Mouse (Mus musculus): ENCODE data around the gene Rpgrip1. TPM values are rescaled to one million over a fixed set of nuclear protein-coding genes. Genes with fewer than 3 reads are reported as not detected.

The Rpgrip1 gene
- polyA plus RNA-seq, 1 experiment, result not detected

- Histone ChIP-seq H3K4me1 (peaks cover 15% of the 10 kb centered on the region), H3K4me3 (replicated peaks) (no peak overlapping the region), H3K27me3 (replicated peaks) (peaks cover 7% of the 10 kb centered on the region), H3K36me3 (replicated peaks; ENCODE audit: low read length) (no peaks in the 10 kb centered on the region), H3K9me3 (no peaks in the 10 kb centered on the region)
- TF ChIP-seq GATA1 (IDR thresholded peaks at IDR 0.05; ENCODE audit: borderline replicate concordance, low read length) (no peak), FLI1 (IDR thresholded peaks at IDR 0.05; ENCODE audit: low read length) (no peak)
Observed at GRCm38 (mm10) chr14:52117241-52117640, 6.7 kb downstream of the Rpgrip1 start.

- no peaks in the 10 kb centered on the region for H3K9me3 ChIP-seq
- TF ChIP-seq FLI1 (IDR thresholded peaks at IDR 0.05; ENCODE audit: low read length) (no peak), GATA1 (IDR thresholded peaks at IDR 0.05; ENCODE audit: borderline replicate concordance, low read length) (no peak)
- H3K4me1 ChIP-seq, result peaks cover 15% of the 10 kb centered on the region
- H3K27me3 ChIP-seq (replicated peaks), result peaks cover 7% of the 10 kb centered on the region
- no peaks in the 10 kb centered on the region for H3K36me3 ChIP-seq (replicated peaks; ENCODE audit: low read length)
- no peak overlapping the region for H3K4me3 ChIP-seq (replicated peaks)
Observed at GRCm38 (mm10) chr14:52118456-52118822, 7.9 kb downstream of the Rpgrip1 start.

- H3K4me1 ChIP-seq, result peaks cover 15% of the 10 kb centered on the region
- peak overlapping the region; percentile 90 for H3K4me3 ChIP-seq (replicated peaks)
- H3K27me3 ChIP-seq (replicated peaks), result peaks cover 7% of the 10 kb centered on the region
- no peaks in the 10 kb centered on the region for H3K36me3 ChIP-seq (replicated peaks; ENCODE audit: low read length)
- TF ChIP-seq FLI1 (IDR thresholded peaks at IDR 0.05; ENCODE audit: low read length), result no peak
- no peak for TF ChIP-seq GATA1 (IDR thresholded peaks at IDR 0.05; ENCODE audit: borderline replicate concordance, low read length)
- no peaks in the 10 kb centered on the region for H3K9me3 ChIP-seq
Observed at GRCm38 (mm10) chr14:52118823-52119608, 8.5 kb downstream of the Rpgrip1 start.

- Histone ChIP-seq H3K27me3 (replicated peaks) (peaks cover 7% of the 10 kb centered on the region), H3K36me3 (replicated peaks; ENCODE audit: low read length) (no peaks in the 10 kb centered on the region), H3K4me3 (replicated peaks) (no peak overlapping the region), H3K9me3 (no peaks in the 10 kb centered on the region), H3K4me1 (peaks cover 15% of the 10 kb centered on the region)
- TF ChIP-seq FLI1 (IDR thresholded peaks at IDR 0.05; ENCODE audit: low read length) (no peak), GATA1 (IDR thresholded peaks at IDR 0.05; ENCODE audit: borderline replicate concordance, low read length) (no peak)
Observed at GRCm38 (mm10) chr14:52120169-52120568, 9.7 kb downstream of the Rpgrip1 start.

DNA sequence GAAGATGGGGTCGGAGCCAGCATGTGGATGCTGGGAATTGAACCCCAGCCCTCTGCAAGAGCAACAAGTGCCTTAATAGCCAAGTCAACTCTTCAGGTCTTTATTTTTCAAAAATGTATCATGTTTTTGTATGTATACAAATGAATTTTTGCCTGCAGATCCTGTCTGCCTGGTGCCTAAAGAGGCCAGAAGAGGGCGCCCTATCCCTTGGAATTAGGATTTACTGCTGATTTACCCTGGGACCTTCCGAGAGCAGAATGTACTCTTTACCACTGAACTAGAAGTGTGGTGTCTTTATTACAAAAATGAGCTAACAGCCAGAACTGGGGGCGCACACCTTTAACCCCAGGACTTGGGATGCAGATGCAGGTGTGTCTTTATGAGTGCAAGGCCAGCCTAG is 13.4 kb downstream of the Rpgrip1 start:
- peaks cover 12% of the 10 kb centered on the region for H3K4me1 ChIP-seq
- H3K9me3 ChIP-seq, result peaks cover 8% of the 10 kb centered on the region
- peaks cover 7% of the 10 kb centered on the region for H3K27me3 ChIP-seq (replicated peaks)
- H3K4me3 ChIP-seq (replicated peaks), result no peak overlapping the region
- H3K36me3 ChIP-seq (replicated peaks; ENCODE audit: low read length), result no peaks in the 10 kb centered on the region
- TF ChIP-seq FLI1 (IDR thresholded peaks at IDR 0.05; ENCODE audit: low read length) (no peak), GATA1 (IDR thresholded peaks at IDR 0.05; ENCODE audit: borderline replicate concordance, low read length) (no peak)

GRCm38 (mm10) chr14:52124636-52125035 is 14.1 kb downstream of the Rpgrip1 start:
- TF ChIP-seq FLI1 (IDR thresholded peaks at IDR 0.05; ENCODE audit: low read length) (no peak), GATA1 (IDR thresholded peaks at IDR 0.05; ENCODE audit: borderline replicate concordance, low read length) (no peak)
- no peaks in the 10 kb centered on the region for H3K36me3 ChIP-seq (replicated peaks; ENCODE audit: low read length)

GRCm38 (mm10) chr14:52133584-52133983 is 23.1 kb downstream of the Rpgrip1 start:
- TF ChIP-seq FLI1 (IDR thresholded peaks at IDR 0.05; ENCODE audit: low read length) (no peak), GATA1 (IDR thresholded peaks at IDR 0.05; ENCODE audit: borderline replicate concordance, low read length) (no peak)

More at GRCm38 (mm10) chr14:52124636-52125035, 14.1 kb downstream of the Rpgrip1 start:
- peaks cover 4% of the 10 kb centered on the region for H3K4me1 ChIP-seq
- peaks cover 8% of the 10 kb centered on the region for H3K9me3 ChIP-seq
- peaks cover 1% of the 10 kb centered on the region for H3K27me3 ChIP-seq (replicated peaks)
- no peak overlapping the region for H3K4me3 ChIP-seq (replicated peaks)

GRCm38 (mm10) chr14:52140577-52141444 is 30.3 kb downstream of the Rpgrip1 start:
- Histone ChIP-seq H3K27me3 (replicated peaks) (peaks cover 31% of the 10 kb centered on the region), H3K36me3 (replicated peaks; ENCODE audit: low read length) (no peaks in the 10 kb centered on the region), H3K4me3 (replicated peaks) (peak overlapping the region; percentile 85), H3K9me3 (no peaks in the 10 kb centered on the region), H3K4me1 (peaks cover 24% of the 10 kb centered on the region)
- TF ChIP-seq FLI1 (IDR thresholded peaks at IDR 0.05; ENCODE audit: low read length), result no peak
- no peak for TF ChIP-seq GATA1 (IDR thresholded peaks at IDR 0.05; ENCODE audit: borderline replicate concordance, low read length)

More at GRCm38 (mm10) chr14:52133584-52133983, 23.1 kb downstream of the Rpgrip1 start:
- Histone ChIP-seq H3K4me1 (no peaks in the 10 kb centered on the region), H3K27me3 (replicated peaks) (peaks cover 2% of the 10 kb centered on the region), H3K36me3 (replicated peaks; ENCODE audit: low read length) (no peaks in the 10 kb centered on the region), H3K9me3 (peaks cover 9% of the 10 kb centered on the region), H3K4me3 (replicated peaks) (no peak overlapping the region)

DNA sequence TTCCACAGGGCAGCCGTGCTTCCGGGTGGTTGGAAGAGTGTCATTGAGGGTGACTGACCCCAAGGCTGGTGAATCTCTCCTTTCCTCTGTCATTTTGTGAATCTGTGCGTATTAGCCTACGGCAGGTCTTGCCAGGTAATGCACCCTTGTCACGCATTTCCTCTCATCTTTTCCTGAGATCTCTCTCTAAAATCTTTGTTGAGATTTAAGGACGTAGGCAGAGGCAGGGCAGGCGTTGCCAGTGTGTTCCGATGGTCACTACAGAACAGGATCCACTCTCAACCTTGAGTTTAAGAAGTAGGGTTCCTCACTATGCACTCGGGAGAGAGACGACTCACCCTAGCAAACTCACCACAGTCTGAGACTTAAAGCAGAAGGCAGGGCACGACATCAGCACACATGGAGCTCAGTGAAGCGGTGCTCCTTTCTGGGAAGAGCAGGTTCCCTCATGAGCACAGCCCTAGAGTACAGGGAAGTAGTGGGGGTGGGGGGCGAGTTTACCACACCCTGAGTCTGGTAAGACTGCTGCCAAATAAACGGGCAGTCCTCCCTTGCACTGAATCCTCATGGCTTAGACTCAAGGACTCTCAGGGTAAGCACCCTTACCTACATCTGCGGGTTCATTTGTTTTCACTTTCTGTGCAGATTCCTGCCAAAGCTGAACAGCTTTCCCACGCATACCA is 31.1 kb downstream of the Rpgrip1 start:
- peaks cover 24% of the 10 kb centered on the region for H3K4me1 ChIP-seq
- no peak overlapping the region for H3K4me3 ChIP-seq (replicated peaks)
- no peaks in the 10 kb centered on the region for H3K9me3 ChIP-seq
- peaks cover 30% of the 10 kb centered on the region for H3K27me3 ChIP-seq (replicated peaks)
- TF ChIP-seq GATA1 (IDR thresholded peaks at IDR 0.05; ENCODE audit: borderline replicate concordance, low read length) (no peak), FLI1 (IDR thresholded peaks at IDR 0.05; ENCODE audit: low read length) (no peak)
- no peaks in the 10 kb centered on the region for H3K36me3 ChIP-seq (replicated peaks; ENCODE audit: low read length)
